Mouse (Mus musculus): ENCODE data around the gene Furin. TPM values are rescaled to one million over a fixed set of nuclear protein-coding genes. Genes with fewer than 3 reads are reported as not detected.
A peak's percentile ranks its signal among the peaks of the same experiment; 100 is the strongest.

Gene Furin
- total RNA-seq, 2 experiments from 2014 or later, result 39.4 to 40.6 TPM

DNA sequence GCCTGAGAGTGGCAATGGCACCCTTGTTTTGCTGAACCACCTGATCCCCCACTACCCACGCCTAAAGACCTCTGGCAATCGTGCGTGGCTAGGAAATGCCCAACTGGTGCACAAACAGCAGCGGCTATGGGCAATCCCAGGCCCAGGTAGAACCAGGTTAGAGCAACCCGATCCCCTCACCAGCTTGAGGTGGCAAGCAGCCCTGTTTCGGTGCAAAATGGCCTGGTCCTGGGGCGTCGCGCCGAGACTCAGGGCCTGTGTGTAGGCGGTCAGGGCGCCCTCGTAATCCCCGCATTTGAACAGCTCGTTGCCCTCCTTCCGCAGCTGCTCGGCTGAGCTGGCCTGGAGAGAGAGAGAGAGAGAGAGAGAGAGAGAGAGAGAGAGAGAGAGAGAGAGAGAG, 65.9 kb downstream of the Furin start:
- H3K27ac ChIP-seq, result peak overlapping the region; percentile 91
- no peak for TF ChIP-seq CTCF (conservative IDR thresholded peaks at IDR 0.05)
- no peak for DNase-seq (ENCODE audit: low spot score in 2 of 2)
- H3K4me3 ChIP-seq, result peak overlapping the region; percentile 75

Other genes starting within 250 kb of the Furin start
- gene Sema4b, start 218.6 kb downstream of the Furin start, total RNA-seq (2021), result 10 to 100 TPM; 25.7 to 27.5 TPM
- 10 to 100 TPM; 23.6 to 25.0 TPM for gene Cib1, start 172.6 kb downstream of the Furin start, total RNA-seq (2021)
- gene Gdpgp1, start 172.6 kb downstream of the Furin start, total RNA-seq (2021), result 1 to 10 TPM; 6.1 to 6.8 TPM
- gene Ttll13, start 159.1 kb downstream of the Furin start, total RNA-seq (2021), result 1 to 10 TPM; 1.4 to 3.3 TPM
- 10 to 100 TPM; 38.5 to 42.2 TPM for gene Ngrn, start 144.2 kb downstream of the Furin start, total RNA-seq (2021)
- 10 to 100 TPM; 22.9 to 24.7 TPM for gene Vps33b, start 135.8 kb downstream of the Furin start, total RNA-seq (2021)
- 1 to 10 TPM; 1.2 to 2.7 TPM for gene Prc1, start 111.0 kb downstream of the Furin start, total RNA-seq (2021)
- gene Rccd1, start 81.0 kb downstream of the Furin start, total RNA-seq (2021), result 10 to 100 TPM; 15.3 to 19.8 TPM
- 10 to 100 TPM; 38.0 to 40.9 TPM for gene Unc45a, start 64.4 kb downstream of the Furin start, total RNA-seq (2021)
- gene Hddc3, start 62.3 kb downstream of the Furin start, total RNA-seq (2021), result 10 to 100 TPM; 45.5 to 46.6 TPM
- 100 to 1,000 TPM; 169 to 178 TPM for gene Man2a2, start 34.1 kb downstream of the Furin start, total RNA-seq (2021)
- gene Fes, start 17.5 kb downstream of the Furin start, total RNA-seq (2021), result 1 to 10 TPM; 5.0 to 5.7 TPM
- 1 to 10 TPM; 3.1 to 4.3 TPM for gene Blm, start 129.7 kb upstream of the Furin start, total RNA-seq (2021)

Data from layer of hippocampus, adult 2 months (tissue).